Mouse (Mus musculus) olfactory bulb, adult 2 months (tissue): ENCODE measurements at regions not wholly inside any gene's neighbourhood (a gene's known extent, or its start where the extent isn't known, plus 50 kb on each side); places are given as distances from the start of the nearest gene placed in this dataset.

Experiments
- CTCF ChIP-seq: fragments of 200-500 bp; IDR thresholded peaks from 2 replicates; pipeline ENCODE4 v1.5.1; 2012; ENCODE audit warnings: low read depth, mild to moderate bottlenecking, low read length, moderate library complexity; ENCODE audit not compliant: insufficient read depth
- POLR2A ChIP-seq: fragments of 200-500 bp; IDR thresholded peaks from 2 replicates; pipeline ENCODE4 v1.6.1; 2012; ENCODE audit warnings: mild to moderate bottlenecking, low read depth, low read length, moderate library complexity; ENCODE audit not compliant: insufficient read depth

- no peak for TF ChIP-seq POLR2A
- no peak for TF ChIP-seq CTCF
These were observed 64.2 kb downstream of the Cstad start for GRCm38 (mm10) chr2:30658844-30659555.
